Mouse (Mus musculus) gonadal fat pad, adult 2 months (tissue): ENCODE data around the gene Rftn1. TPM values are rescaled to one million over a fixed set of nuclear protein-coding genes. Genes with fewer than 3 reads are reported as not detected.

Experiments used
- DNase-seq: peaks from one replicate; pipeline ENCODE4 v3.0.0-alpha.2; 2012; ENCODE audit warnings: low read depth
- polyA plus RNA-seq: library from polyadenylated mRNA; depleted of rRNA; stranded (reverse); fragments of >200 nt; gene quantifications from 2 replicates; pipeline ENCODE4 v1.2.3, GENCODE M21; 2012

The Rftn1 gene
- polyA plus RNA-seq, 1 experiment: 15.8 TPM

DNA sequence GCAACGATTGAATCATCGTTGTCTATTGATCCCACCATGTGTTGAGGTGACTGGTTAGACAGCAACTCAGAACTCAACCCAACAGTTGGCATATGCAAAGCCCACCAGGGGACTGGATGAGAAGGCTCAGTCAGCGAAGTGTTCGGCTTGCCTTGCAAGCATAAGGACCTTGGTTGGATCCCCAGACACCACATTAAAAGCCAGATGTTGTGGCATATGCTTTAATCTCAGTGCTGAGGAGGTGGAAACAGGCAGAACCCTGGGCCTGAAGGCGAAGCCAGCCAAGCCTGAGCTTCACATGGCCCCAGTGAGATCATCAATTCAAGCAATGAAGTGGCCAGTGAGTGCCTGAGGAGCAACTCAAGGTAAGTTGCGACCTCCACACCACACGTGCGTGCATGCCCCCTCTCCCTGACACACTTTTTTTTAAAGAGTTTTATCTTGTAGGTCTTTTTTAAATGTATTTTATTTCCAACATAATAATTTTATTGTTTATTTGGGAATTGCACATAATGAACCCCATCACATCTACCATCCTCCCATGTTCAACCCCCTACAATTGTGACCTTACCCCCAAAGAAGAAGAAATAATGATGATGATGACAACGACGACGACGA is 11.5 kb upstream of the Rftn1 start:
- DNase-seq: no peak

GRCm38 (mm10) chr17:50199075-50199850 is 8.8 kb upstream of the Rftn1 start:
- DNase-seq: no peak

- DNase-seq: no peak
Measured at GRCm38 (mm10) chr17:50197572-50197971, 7.1 kb upstream of the Rftn1 start.

DNA sequence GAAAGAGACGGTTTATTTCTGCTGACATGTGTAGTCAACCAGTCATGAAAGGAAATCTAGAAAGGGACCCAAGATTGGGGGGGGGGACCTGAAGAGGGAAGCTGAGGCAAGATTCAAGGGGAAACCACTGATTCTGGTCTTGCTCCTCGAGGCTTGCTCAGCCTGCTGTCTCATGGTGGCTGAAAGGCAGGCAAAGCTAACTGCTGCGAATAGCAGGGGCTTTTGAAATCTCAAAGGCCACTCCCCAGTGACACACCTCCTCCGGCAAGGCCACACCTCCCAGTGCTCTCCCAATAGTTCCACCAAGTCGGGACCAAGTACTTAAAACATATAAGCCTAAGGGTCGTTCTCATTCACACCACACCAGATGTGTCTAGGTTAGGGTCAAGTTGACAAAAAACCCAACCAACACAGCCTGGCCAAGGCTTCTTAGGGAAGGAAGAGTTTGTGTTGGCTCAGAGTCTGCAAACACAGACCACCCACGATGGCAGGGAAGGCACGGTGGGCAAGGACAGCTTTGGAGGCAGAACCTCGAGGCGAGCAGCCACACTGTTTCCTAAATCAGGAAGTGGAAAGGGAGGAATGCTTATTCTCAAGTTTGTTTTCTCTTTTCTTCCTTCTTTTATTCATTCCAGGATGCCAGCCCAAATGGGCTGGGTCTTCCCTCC is 5.7 kb upstream of the Rftn1 start:
- no peak for DNase-seq

DNA sequence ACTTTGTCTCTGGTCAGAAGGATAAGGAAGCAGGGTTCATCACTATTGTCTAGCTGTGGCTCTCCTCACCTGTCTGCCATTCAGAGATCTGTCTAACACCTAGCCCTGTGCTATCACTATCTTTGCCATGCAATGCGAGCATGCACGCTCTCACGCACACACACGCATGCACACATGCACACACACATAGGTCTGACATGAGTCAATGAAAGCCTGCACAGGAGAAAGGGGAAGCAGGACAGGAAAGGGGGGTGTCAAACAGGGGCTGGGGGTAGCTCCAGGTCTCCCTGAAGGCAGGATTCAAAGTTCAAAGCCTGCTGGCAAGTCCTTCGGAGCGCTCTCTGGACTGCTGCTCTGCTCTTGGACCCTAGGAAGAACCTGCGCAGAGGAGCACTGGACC is 4.9 kb upstream of the Rftn1 start:
- DNase-seq: no peak

DNA sequence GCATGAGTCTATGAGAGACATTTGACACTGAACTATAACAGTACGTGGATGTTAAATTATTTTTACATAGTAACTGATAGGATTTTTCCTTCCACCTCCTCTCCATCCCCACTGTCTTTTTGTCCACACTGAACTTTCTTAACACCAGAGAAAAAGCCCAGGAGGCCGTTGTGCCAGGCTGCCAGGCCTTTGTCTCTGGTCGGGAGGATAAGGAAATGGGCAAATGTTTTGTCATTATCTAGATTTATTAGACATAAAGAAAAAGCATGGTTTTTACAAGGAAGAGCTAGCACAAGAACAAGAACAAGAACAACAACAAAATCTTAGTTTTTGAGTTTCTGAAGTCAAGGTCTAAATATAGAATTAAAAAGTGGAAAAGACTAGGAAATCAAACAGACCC is 4.1 kb upstream of the Rftn1 start:
- no peak for DNase-seq

DNA sequence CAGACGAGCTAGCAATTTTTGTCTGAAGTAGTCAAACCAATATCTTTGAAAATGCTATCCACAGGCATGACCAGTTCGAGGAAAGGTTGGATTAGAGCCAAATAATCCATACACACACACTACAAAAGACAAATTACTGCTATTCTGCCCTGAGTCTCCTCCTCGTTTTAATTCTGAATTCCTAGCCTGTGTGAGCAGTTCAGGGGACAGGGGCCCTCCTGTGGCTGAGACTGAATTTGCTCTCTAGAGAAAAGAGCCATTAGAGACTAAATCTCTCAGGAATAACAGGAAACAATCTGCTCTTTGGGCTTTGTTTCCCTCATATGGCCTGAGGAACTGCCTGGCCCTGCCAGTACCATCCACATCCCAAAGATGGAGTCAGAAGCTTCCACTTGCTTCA is 3.2 kb upstream of the Rftn1 start:
- DNase-seq: no peak

DNA sequence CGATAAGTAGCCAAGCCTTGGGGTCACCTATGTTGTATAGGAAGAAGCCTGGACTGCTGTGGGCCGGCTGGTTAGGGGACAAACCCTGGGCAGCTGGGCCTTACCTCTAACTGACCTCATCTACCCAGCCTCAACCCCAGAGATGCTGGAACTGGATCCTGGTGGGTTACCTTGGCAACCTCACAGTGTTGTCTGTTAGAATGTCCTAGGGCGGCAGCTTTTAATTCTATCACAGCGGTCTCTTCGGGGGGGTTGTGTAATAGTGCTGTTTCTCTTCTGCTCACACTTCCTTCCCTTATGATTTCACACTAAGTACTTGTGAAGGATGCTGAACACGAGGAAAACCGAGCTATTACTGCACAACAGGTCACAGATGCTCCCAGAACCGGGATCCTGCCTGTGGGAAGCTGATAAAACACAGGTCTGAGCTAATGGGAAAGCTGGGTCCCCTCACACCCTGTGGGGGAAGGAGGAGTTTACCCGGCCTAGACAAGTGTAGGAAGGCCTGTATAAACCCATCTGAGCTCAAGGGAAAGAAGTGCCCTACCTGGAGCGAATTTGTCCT is 2.0 kb upstream of the Rftn1 start:
- no peak for DNase-seq

- no peak for DNase-seq
Measured at GRCm38 (mm10) chr17:50191318-50191957, 964 bp upstream of the Rftn1 start.

GRCm38 (mm10) chr17:50189381-50190012 is 977 bp downstream of the Rftn1 start:
- no peak for DNase-seq

GRCm38 (mm10) chr17:50188662-50189345 is 1.7 kb downstream of the Rftn1 start:
- no peak for DNase-seq

DNA sequence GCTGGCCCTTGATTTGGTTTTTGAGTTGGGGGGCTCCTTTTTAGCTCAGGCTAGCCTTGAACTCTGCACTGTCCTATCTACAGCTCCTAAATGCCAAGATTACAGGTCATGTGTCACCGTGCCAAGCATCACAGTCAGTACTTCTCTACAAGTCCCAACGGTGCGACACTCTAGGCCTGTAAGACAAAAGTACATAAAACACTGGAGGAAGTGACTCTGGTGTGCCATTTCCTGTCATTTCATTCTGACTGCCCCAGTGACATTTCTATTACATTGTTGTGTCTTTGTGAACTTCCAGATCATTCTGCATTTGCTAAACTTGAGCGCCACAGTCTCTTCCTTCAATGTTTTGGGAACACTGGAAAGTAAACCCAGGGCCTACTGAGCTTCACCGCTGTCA is 4.9 kb downstream of the Rftn1 start:
- DNase-seq: no peak

- DNase-seq: no peak
Measured at GRCm38 (mm10) chr17:50185083-50185482, 5.4 kb downstream of the Rftn1 start.

GRCm38 (mm10) chr17:50184217-50185038 is 6.0 kb downstream of the Rftn1 start:
- DNase-seq: no peak

- DNase-seq: no peak
Measured at GRCm38 (mm10) chr17:50183300-50183699, 7.2 kb downstream of the Rftn1 start.

DNA sequence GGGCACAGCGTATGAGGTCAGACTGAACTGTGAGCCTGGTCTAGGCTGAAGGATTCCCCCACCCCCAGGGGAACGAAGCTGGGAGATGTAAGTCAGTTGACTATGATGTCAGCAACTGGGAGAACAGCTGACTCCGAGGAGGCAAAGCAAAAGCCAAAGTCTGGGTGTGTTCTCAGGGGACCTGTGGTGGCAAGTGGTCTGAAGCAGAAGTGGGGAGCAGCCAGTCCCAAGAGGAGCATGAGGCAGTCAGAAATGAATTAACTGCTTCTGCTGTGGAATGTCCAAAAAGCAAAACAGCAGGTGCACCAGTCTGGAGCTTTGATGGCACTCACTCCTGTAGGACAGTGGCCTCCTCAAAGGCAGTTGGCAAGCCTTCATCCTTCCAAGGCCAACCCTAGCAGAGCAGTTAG is 7.9 kb downstream of the Rftn1 start:
- DNase-seq: no peak

DNA sequence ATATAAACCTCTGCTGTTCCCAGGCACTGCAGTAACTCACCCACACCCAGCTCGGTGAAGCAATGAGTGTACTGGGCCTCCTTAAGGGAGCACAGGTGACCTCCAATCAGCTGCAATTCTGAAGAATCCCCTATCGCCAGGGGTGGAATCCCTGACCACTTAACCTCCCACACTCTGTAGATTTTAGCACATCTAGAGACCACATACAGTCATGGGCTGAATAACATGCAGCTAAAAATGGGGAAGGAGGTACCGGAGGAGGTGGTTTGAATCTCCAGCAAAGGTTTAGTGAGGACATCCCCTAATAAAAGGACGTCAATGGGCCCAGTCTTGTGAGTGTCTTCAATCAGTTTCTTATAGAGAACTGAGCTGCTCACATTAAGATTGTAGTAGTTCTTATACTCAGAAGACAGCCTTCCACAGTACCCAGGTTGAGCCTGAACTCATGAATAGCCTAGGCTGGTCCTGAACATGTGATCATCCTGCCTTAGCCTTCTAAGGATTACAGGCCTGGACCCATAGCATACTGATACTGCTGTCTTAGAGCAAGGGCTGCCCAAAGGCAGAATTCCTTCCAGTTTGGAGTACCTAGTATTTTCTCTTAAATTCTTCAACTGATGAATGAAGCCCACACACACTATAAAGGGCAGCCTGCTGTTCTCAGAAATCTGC is 9.4 kb downstream of the Rftn1 start:
- DNase-seq: no peak

DNA sequence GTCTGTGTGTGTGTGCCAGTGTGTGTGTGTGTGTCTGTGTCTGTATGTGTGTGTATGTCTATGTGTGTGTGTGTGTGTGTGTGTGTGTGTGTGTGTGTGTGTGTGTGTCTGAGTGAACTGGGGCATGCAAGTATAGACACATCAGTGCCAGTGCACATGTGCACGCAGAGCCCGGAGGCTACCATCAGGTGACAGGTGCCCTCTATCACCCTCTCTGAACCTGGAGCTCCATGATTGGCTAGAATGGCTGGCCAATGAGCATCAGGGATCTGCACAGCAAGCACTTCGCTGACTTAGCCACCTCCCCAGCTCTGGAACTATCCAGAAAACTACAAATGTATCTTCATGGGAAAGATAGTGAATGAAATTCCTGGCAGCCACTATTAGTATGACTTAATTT is 16.7 kb downstream of the Rftn1 start:
- DNase-seq: no peak

DNA sequence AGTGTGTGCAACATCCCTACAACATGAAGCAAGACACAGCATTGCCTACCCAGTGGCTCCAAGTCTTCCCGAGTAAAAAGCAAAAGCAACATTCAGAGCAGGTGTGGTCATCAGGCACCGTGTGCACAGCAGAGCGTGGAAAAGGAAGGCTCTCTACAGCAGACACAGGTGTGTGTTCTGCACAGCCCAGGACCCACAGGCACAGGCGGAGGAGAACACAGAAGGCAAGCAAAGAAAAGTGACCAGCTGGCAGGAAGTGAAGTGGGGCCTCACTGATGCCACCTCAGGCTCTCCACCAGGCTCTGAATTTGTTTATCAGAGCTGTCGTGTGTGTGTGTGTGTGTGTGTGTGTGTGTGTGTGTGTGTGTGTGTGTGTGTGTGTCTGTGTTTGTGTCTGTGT is 17.1 kb downstream of the Rftn1 start:
- no peak for DNase-seq

DNA sequence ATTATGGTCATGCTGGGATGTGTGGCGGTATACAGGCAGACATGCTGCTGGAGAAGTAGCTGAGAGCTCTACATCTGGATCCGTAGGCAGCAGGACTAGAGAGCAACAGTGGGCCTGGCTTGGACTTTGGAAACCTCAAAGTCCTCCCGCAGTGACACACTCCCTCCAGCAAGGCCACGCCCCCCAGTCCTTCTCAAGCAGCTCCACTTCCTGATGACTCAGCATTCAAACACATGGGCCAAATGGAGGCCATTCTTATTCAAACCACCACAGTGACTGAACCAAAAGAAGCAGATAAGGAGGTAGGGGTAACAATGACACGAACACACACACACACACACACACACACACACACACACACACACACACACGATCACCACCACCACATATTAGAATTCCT is 17.7 kb downstream of the Rftn1 start:
- no peak for DNase-seq
